In genomic region chr10:79675346-79676035, GRCm38 (mm10) we compare ENCODE assay signal across 24 mouse cellular contexts. TPM values are rescaled to one million over a fixed set of nuclear protein-coding genes. Genes with fewer than 3 reads are reported as not detected.
DNase-seq lines count a peak whose midpoint lies in the region; ATAC-seq and TF ChIP-seq lines count a peak whose summit lies in the region.
"Had no signal": no experiment of that assay in that cellular context is flagged by ENCODE, and none has a peak within 500 bp of the region (broad histone marks: within the 10 kb centered on the region; RNA-seq: fewer than 3 reads in every experiment).

No protein-coding gene starts in this region.

- no peak for TF ChIP-seq CTCF in heart, adult 2 months (IDR thresholded peaks at IDR 0.05)
- TF ChIP-seq CTCF in midbrain, postnatal 0 days (IDR thresholded peaks at IDR 0.05) = no peak

- peak overlapping the region; percentile 11 for H3K4me2 ChIP-seq in heart, embryonic 12.5 days
- no peak overlapping the region for H3K4me2 ChIP-seq in midbrain, postnatal 0 days (ENCODE audit: low read depth, low read length, poor library complexity, severe bottlenecking)
- no peak overlapping the region for H3K4me2 ChIP-seq in midbrain, embryonic 15.5 days
- no peak overlapping the region for H3K4me2 ChIP-seq in embryonic facial prominence, embryonic 13.5 days
- H3K4me2 ChIP-seq: forebrain, embryonic 12.5 days had no signal

- peaks cover 21% of the 10 kb centered on the region for H3K36me3 ChIP-seq in heart, embryonic 12.5 days
- H3K36me3 ChIP-seq in heart, adult 2 months (ENCODE audit: control insufficient read depth, insufficient read depth, low read length) = no peaks in the 10 kb centered on the region
- no peaks in the 10 kb centered on the region; the same call in 1 of the 2 replicates for H3K36me3 ChIP-seq in midbrain, postnatal 0 days (ENCODE audit: insufficient read depth, low read length)
- peaks cover 7% of the 10 kb centered on the region; the same call in 1 of the 2 replicates for H3K36me3 ChIP-seq in midbrain, embryonic 15.5 days (replicated peaks)
- peaks cover 44% of the 10 kb centered on the region for H3K36me3 ChIP-seq in embryonic facial prominence, embryonic 13.5 days

- H3K4me1 ChIP-seq in heart, embryonic 12.5 days (replicated peaks) = peaks cover 15% of the 10 kb centered on the region
- peaks cover under 1% of the 10 kb centered on the region; the same call in 1 of the 2 replicates for H3K4me1 ChIP-seq in heart, adult 2 months (ENCODE audit: control insufficient read depth, insufficient read depth, low read length)
- peaks cover 6% of the 10 kb centered on the region for H3K4me1 ChIP-seq in midbrain, postnatal 0 days (ENCODE audit: insufficient read depth, low read length)
- peaks cover 15% of the 10 kb centered on the region for H3K4me1 ChIP-seq in midbrain, embryonic 15.5 days
- H3K4me1 ChIP-seq in embryonic facial prominence, embryonic 13.5 days = peaks cover 8% of the 10 kb centered on the region

- H3K79me2 ChIP-seq in heart, adult 2 months (replicated peaks; ENCODE audit: control insufficient read depth, insufficient read depth, low read length) = no peaks in the 10 kb centered on the region

- no peak for TF ChIP-seq EP300 in heart, adult 2 months (IDR thresholded peaks at IDR 0.05; ENCODE audit: insufficient read depth, low read depth, low read length)

- 42% methylated on average over 44 of the region's 44 CpGs for WGBS in heart, embryonic 12.5 days
- 66% methylated on average over 44 of the region's 44 CpGs for WGBS in heart, adult 2 months
- 58% methylated on average over 44 of the region's 44 CpGs for WGBS in midbrain, postnatal 0 days
- WGBS in midbrain, embryonic 15.5 days = 61% methylated on average over 44 of the region's 44 CpGs
- WGBS in embryonic facial prominence, embryonic 13.5 days = 53% methylated on average over 44 of the region's 44 CpGs

- ATAC-seq in heart, embryonic 12.5 days (ENCODE audit: insufficient number of reproducible peaks, low FRiP score) = no peak
- ATAC-seq in midbrain, postnatal 0 days (ENCODE audit: low FRiP score) = peak; percentile 20; the same call in 1 of the 2 replicates
- ATAC-seq in midbrain, embryonic 15.5 days (replicated peaks) = no peak
- 0 out of 2 replicates have a peak, but pooled peaks have one; percentile 30 for ATAC-seq in embryonic facial prominence, embryonic 13.5 days (ENCODE audit: insufficient number of reproducible peaks, insufficient read depth, low FRiP score, low TSS enrichment, low read depth)
- ATAC-seq: activated CD4-positive, CD25-positive, alpha-beta regulatory T cell, adult 4 months; midbrain, embryonic 16.5 days had no signal

- TF ChIP-seq POLR2A in heart, adult 2 months (IDR thresholded peaks at IDR 0.05; ENCODE audit: insufficient read depth, low read depth, low read length) = no peak

- no peaks in the 10 kb centered on the region for H3K9me3 ChIP-seq in heart, embryonic 12.5 days (replicated peaks)
- H3K9me3 ChIP-seq in midbrain, postnatal 0 days (ENCODE audit: low read length) = no peaks in the 10 kb centered on the region
- no peaks in the 10 kb centered on the region for H3K9me3 ChIP-seq in midbrain, embryonic 15.5 days
- H3K9me3 ChIP-seq in embryonic facial prominence, embryonic 13.5 days = no peaks in the 10 kb centered on the region
- H3K9me3 ChIP-seq: forebrain, embryonic 12.5 days had no signal

- H3K4me3 ChIP-seq in heart, embryonic 12.5 days = no peak overlapping the region
- no peak overlapping the region for H3K4me3 ChIP-seq in heart, adult 2 months
- no peak overlapping the region for H3K4me3 ChIP-seq in midbrain, postnatal 0 days (ENCODE audit: low read depth, low read length)
- no peak overlapping the region for H3K4me3 ChIP-seq in midbrain, embryonic 15.5 days
- no peak overlapping the region for H3K4me3 ChIP-seq in embryonic facial prominence, embryonic 13.5 days
- H3K4me3 ChIP-seq: forebrain, embryonic 12.5 days had no signal

- H3K27ac ChIP-seq in heart, embryonic 12.5 days (ENCODE audit: poor library complexity, severe bottlenecking) = no peak overlapping the region
- H3K27ac ChIP-seq in heart, adult 2 months = no peak overlapping the region
- no peak overlapping the region for H3K27ac ChIP-seq in midbrain, postnatal 0 days (ENCODE audit: low read depth, low read length)
- H3K27ac ChIP-seq in midbrain, embryonic 15.5 days = no peak overlapping the region
- H3K27ac ChIP-seq in embryonic facial prominence, embryonic 13.5 days = no peak overlapping the region
- H3K27ac ChIP-seq: forebrain, embryonic 12.5 days; liver, embryonic 14.5 days had no signal

- intact Hi-C loops in heart, adult 2 months (cut with DNase I) = no loop called here

- peaks cover 6% of the 10 kb centered on the region; the same call in 1 of the 2 replicates for H3K27me3 ChIP-seq in heart, embryonic 12.5 days (replicated peaks)
- H3K27me3 ChIP-seq in heart, adult 2 months (ENCODE audit: control insufficient read depth, insufficient read depth, low read length) = no peaks in the 10 kb centered on the region
- H3K27me3 ChIP-seq in midbrain, postnatal 0 days (ENCODE audit: insufficient read depth, low read length) = no peaks in the 10 kb centered on the region
- H3K27me3 ChIP-seq in midbrain, embryonic 15.5 days (replicated peaks) = no peaks in the 10 kb centered on the region
- no peaks in the 10 kb centered on the region for H3K27me3 ChIP-seq in embryonic facial prominence, embryonic 13.5 days

- peak; percentile 35 for DNase-seq in cerebellum, adult 9-10 months
- DNase-seq in cerebellum, postnatal 4 days (ENCODE audit: low spot score in 2 of 2) = no peak
- no peak for DNase-seq in heart, adult 2 months
- DNase-seq in midbrain, postnatal 0 days (ENCODE audit: low spot score) = no peak
- DNase-seq in thymus, postnatal 36 days = no peak
- DNase-seq: adrenal gland, postnatal 14 days; embryo, embryonic 11 days; kidney, adult 11 months; layer of hippocampus, postnatal 36 days; thymus, postnatal 14 days had no signal

- H3K9ac ChIP-seq in heart, embryonic 12.5 days = no peak overlapping the region
- H3K9ac ChIP-seq in heart, adult 2 months (ENCODE audit: low read depth, low read length) = no peak overlapping the region
- no peak overlapping the region for H3K9ac ChIP-seq in midbrain, postnatal 0 days (replicated peaks; ENCODE audit: low read length, poor library complexity, severe bottlenecking)
- H3K9ac ChIP-seq in midbrain, embryonic 15.5 days = no peak overlapping the region
- H3K9ac ChIP-seq in embryonic facial prominence, embryonic 13.5 days = no peak overlapping the region
- H3K9ac ChIP-seq: forebrain, embryonic 12.5 days; liver, embryonic 14.5 days had no signal

RNA-seq across cellular contexts. Expression of gene Tpgs1, which starts 6.3 kb away (rescaled TPM):
- 41.9 and 46.0 TPM in 2 replicates for polyA plus RNA-seq in heart, embryonic 12.5 days (2016; fragmentation: Nextera tagmentation; extraction: Ambion mirVana)
- total RNA-seq in heart, adult 2 months (2021) = 10 to 100 TPM; 16.5 to 18.8 TPM
- 18.0 and 28.1 TPM in 2 replicates for polyA plus RNA-seq in heart, adult 2 months (2012; rRNA removed)
- 80.9 and 85.9 TPM in 2 replicates for total RNA-seq in midbrain, postnatal 0 days (2014; rRNA removed)
- 139 and 146 TPM in 2 replicates for polyA plus RNA-seq in midbrain, postnatal 0 days (2015; fragmentation: Nextera tagmentation; extraction: Ambion mirVana)
- 99.8 and 105 TPM in 2 replicates for polyA plus RNA-seq in midbrain, embryonic 15.5 days (2015; fragmentation: Nextera tagmentation; extraction: Ambion mirVana)
- polyA plus RNA-seq in embryonic facial prominence, embryonic 13.5 days (2015; fragmentation: Nextera tagmentation; extraction: Ambion mirVana) = 58.1 and 62.1 TPM in 2 replicates

RNA-seq across cellular contexts. Expression of gene Cdc34, which starts 6.5 kb away (rescaled TPM):
- 151 and 152 TPM in 2 replicates for polyA plus RNA-seq in heart, embryonic 12.5 days (2016; fragmentation: Nextera tagmentation; extraction: Ambion mirVana)
- 100 to 1,000 TPM; 196 to 216 TPM for total RNA-seq in heart, adult 2 months (2021)
- polyA plus RNA-seq in heart, adult 2 months (2012; rRNA removed) = 352 and 397 TPM in 2 replicates
- total RNA-seq in midbrain, postnatal 0 days (2014; rRNA removed) = 65.8 and 99.4 TPM in 2 replicates
- polyA plus RNA-seq in midbrain, postnatal 0 days (2015; fragmentation: Nextera tagmentation; extraction: Ambion mirVana) = 72.5 and 75.2 TPM in 2 replicates
- polyA plus RNA-seq in midbrain, embryonic 15.5 days (2015; fragmentation: Nextera tagmentation; extraction: Ambion mirVana) = 88.8 and 91.6 TPM in 2 replicates
- 102 and 106 TPM in 2 replicates for polyA plus RNA-seq in embryonic facial prominence, embryonic 13.5 days (2015; fragmentation: Nextera tagmentation; extraction: Ambion mirVana)

RNA-seq across cellular contexts. Expression of gene Madcam1, which starts 11.1 kb away (rescaled TPM):
- 0.23 and 1.0 TPM in 2 replicates for polyA plus RNA-seq in heart, embryonic 12.5 days (2016; fragmentation: Nextera tagmentation; extraction: Ambion mirVana)
- total RNA-seq in heart, adult 2 months (2021) = not detected
- not detected in 2 replicates for polyA plus RNA-seq in heart, adult 2 months (2012; rRNA removed)
- total RNA-seq in midbrain, postnatal 0 days (2014; rRNA removed) = 1.7 and 1.9 TPM in 2 replicates
- 1.3 and 1.6 TPM in 2 replicates for polyA plus RNA-seq in midbrain, postnatal 0 days (2015; fragmentation: Nextera tagmentation; extraction: Ambion mirVana)
- polyA plus RNA-seq in midbrain, embryonic 15.5 days (2015; fragmentation: Nextera tagmentation; extraction: Ambion mirVana) = 0.79 and 1.1 TPM in 2 replicates
- 11.3 and 11.8 TPM in 2 replicates for polyA plus RNA-seq in embryonic facial prominence, embryonic 13.5 days (2015; fragmentation: Nextera tagmentation; extraction: Ambion mirVana)
- total RNA-seq: adrenal gland, postnatal 14 days; gastrocnemius, adult 8-10 months; granulocyte monocyte progenitor cell, adult 5-6 weeks; hematopoietic stem cell, adult 5-6 weeks; layer of hippocampus, postnatal 36 days; left cerebral cortex, postnatal 25 days had no signal
- polyA plus RNA-seq: cerebellum, adult 2 months; frontal cortex, adult 2 months; testis, adult 2 months had no signal

RNA-seq across cellular contexts. Expression of gene Gzmm, which starts 13.3 kb away (rescaled TPM):
- 0.78 and 0.83 TPM in 2 replicates for polyA plus RNA-seq in heart, embryonic 12.5 days (2016; fragmentation: Nextera tagmentation; extraction: Ambion mirVana)
- total RNA-seq in heart, adult 2 months (2021) = 1 to 10 TPM; 6.4 to 6.5 TPM
- 7.4 and 9.2 TPM in 2 replicates for polyA plus RNA-seq in heart, adult 2 months (2012; rRNA removed)
- total RNA-seq in midbrain, postnatal 0 days (2014; rRNA removed) = 0.66 and 0.85 TPM in 2 replicates
- polyA plus RNA-seq in midbrain, postnatal 0 days (2015; fragmentation: Nextera tagmentation; extraction: Ambion mirVana) = 1.2 and 1.4 TPM in 2 replicates
- polyA plus RNA-seq in midbrain, embryonic 15.5 days (2015; fragmentation: Nextera tagmentation; extraction: Ambion mirVana) = 1.7 and 2.2 TPM in 2 replicates
- polyA plus RNA-seq in embryonic facial prominence, embryonic 13.5 days (2015; fragmentation: Nextera tagmentation; extraction: Ambion mirVana) = 0.81 and 0.84 TPM in 2 replicates
- total RNA-seq: granulocyte monocyte progenitor cell, adult 5-6 weeks; hematopoietic stem cell, adult 5-6 weeks had no signal

RNA-seq across cellular contexts. Expression of gene Bsg, which starts 28.8 kb away (rescaled TPM):
- polyA plus RNA-seq in heart, embryonic 12.5 days (2016; fragmentation: Nextera tagmentation; extraction: Ambion mirVana) = 1,289 and 1,310 TPM in 2 replicates
- total RNA-seq in heart, adult 2 months (2021) = 1,000 to 10,000 TPM; 1,364 to 1,491 TPM
- polyA plus RNA-seq in heart, adult 2 months (2012; rRNA removed) = 1,570 and 1,684 TPM in 2 replicates
- 1,054 and 1,082 TPM in 2 replicates for total RNA-seq in midbrain, postnatal 0 days (2014; rRNA removed)
- 1,042 and 1,135 TPM in 2 replicates for polyA plus RNA-seq in midbrain, postnatal 0 days (2015; fragmentation: Nextera tagmentation; extraction: Ambion mirVana)
- polyA plus RNA-seq in midbrain, embryonic 15.5 days (2015; fragmentation: Nextera tagmentation; extraction: Ambion mirVana) = 819 and 876 TPM in 2 replicates
- 703 and 715 TPM in 2 replicates for polyA plus RNA-seq in embryonic facial prominence, embryonic 13.5 days (2015; fragmentation: Nextera tagmentation; extraction: Ambion mirVana)

Comparison
In these comparisons a context has a peak if more than half of its experiments do, and no peak if none do; other contexts are left out.
1. ATAC-seq: peak in midbrain, postnatal 0 days (single experiment) and embryonic facial prominence, embryonic 13.5 days (single experiment); none in heart, embryonic 12.5 days (single experiment) and midbrain, embryonic 15.5 days (single experiment).